Mouse (Mus musculus): ENCODE results near the gene Myh10. TPM values are rescaled to one million over a fixed set of nuclear protein-coding genes. Genes with fewer than 3 reads are reported as not detected.
A peak's percentile ranks its signal among the peaks of the same experiment; 100 is the strongest.

The Myh10 gene
- total and polyA plus RNA-seq, 3 experiments, result 9.4 to 43.8 (median 31.8) TPM

- DNase-seq, result no peak
Measured at GRCm38 (mm10) chr11:68859943-68860593, 168.7 kb downstream of the Myh10 start.

- DNase-seq, result no peak
Measured at GRCm38 (mm10) chr11:68862260-68862659, 170.9 kb downstream of the Myh10 start.

GRCm38 (mm10) chr11:68863631-68864091, 172.3 kb downstream of the Myh10 start:
- DNase-seq, result peak; percentile 48

GRCm38 (mm10) chr11:68864544-68865189, 173.3 kb downstream of the Myh10 start:
- peak; percentile 95 for DNase-seq

Other genes with a start within 250 kb of the Myh10 start
- gene Pik3r6, start 188.5 kb upstream of the Myh10 start, total RNA-seq (2021), result 1 to 10 TPM; 1.6 to 2.6 TPM
- gene Pik3r6, start 188.5 kb upstream of the Myh10 start, polyA plus RNA-seq (2012; rRNA removed), result 3.9 and 5.3 TPM in 2 replicates
- gene Mfsd6l, start 135.4 kb upstream of the Myh10 start, total RNA-seq (2021), result under 1 TPM; 0.14 TPM
- 0.17 and 0.32 TPM in 2 replicates for gene Mfsd6l, start 135.4 kb upstream of the Myh10 start, polyA plus RNA-seq (2012; rRNA removed)
- gene Ccdc42, start 104.5 kb upstream of the Myh10 start, total RNA-seq (2021), result not detected
- gene Ccdc42, start 104.5 kb upstream of the Myh10 start, polyA plus RNA-seq (2012; rRNA removed), result not detected in 2 replicates
- gene Ndel1, start 180.3 kb downstream of the Myh10 start, total RNA-seq (2021), result 10 to 100 TPM; 60.6 to 98.0 TPM
- gene Ndel1, start 180.3 kb downstream of the Myh10 start, polyA plus RNA-seq (2012; rRNA removed), result 156 and 186 TPM in 2 replicates
- under 1 TPM in 1 of 2 experiments, not detected in 1; 0.09 TPM for gene Rnf222, start 197.0 kb downstream of the Myh10 start, total RNA-seq (2021)
- 0.23 and 0.39 TPM in 2 replicates for gene Rnf222, start 197.0 kb downstream of the Myh10 start, polyA plus RNA-seq (2012; rRNA removed)
- gene Rpl26, start 210.0 kb downstream of the Myh10 start, total RNA-seq (2021), result 1,000 to 10,000 TPM; 1,114 to 1,327 TPM
- gene Rpl26, start 210.0 kb downstream of the Myh10 start, polyA plus RNA-seq (2012; rRNA removed), result 146 and 179 TPM in 2 replicates
- gene Odf4, start 235.5 kb downstream of the Myh10 start, total RNA-seq (2021), result not detected
- not detected in 2 replicates for gene Odf4, start 235.5 kb downstream of the Myh10 start, polyA plus RNA-seq (2012; rRNA removed)